Mouse (Mus musculus): Measurements from ENCODE around the gene Celf2.

GRCm38 (mm10) chr2:7554601-7555000 is 45.2 kb upstream of the Celf2 start:
- TF ChIP-seq CTCF (IDR thresholded peaks at IDR 0.05; ENCODE audit: control insufficient read depth, insufficient read depth, low read length) = no peak
- TF ChIP-seq POLR2A (IDR thresholded peaks at IDR 0.05; ENCODE audit: borderline replicate concordance, control insufficient read depth, low read depth, low read length) = no peak
